Mouse (Mus musculus): ENCODE measurements around the gene Xlr5a.
A peak's percentile ranks its signal among the peaks of the same experiment; 100 is the strongest.
"Not testable (repeated sequence)": the region's sequence is repeated elsewhere in the genome, so short reads cannot be mapped to it uniquely, and the experiment has no call there.

Xlr5a gene

DNA sequence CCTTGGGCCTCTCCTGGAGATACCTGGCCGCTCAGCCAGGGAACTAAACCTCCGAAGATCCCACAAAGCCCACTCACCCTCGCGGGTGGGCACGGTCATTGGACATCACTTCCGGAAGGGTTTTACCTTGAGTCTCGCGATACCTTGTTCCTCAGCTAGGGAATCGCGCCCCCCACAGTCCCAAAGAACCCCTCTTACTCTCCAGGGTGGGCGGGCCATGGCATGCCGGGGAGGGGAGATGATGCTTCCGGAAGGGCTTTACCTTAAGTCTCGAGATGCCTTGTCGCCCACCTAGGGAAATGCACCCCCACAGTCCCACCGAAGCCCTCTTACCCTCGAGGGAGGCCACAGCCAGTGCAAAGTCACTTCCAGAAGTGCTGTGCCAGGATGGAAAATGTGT is at the start of gene Xlr5a, which contains the start of gene Xlr5c:
Gene Xlr5a (minus strand): TSS at position 101 of the 400 bp plus-strand sequence.
Gene Xlr5c (minus strand): TSS at position 101 of the 400 bp plus-strand sequence.
- not testable (repeated sequence) for DNase-seq

DNA sequence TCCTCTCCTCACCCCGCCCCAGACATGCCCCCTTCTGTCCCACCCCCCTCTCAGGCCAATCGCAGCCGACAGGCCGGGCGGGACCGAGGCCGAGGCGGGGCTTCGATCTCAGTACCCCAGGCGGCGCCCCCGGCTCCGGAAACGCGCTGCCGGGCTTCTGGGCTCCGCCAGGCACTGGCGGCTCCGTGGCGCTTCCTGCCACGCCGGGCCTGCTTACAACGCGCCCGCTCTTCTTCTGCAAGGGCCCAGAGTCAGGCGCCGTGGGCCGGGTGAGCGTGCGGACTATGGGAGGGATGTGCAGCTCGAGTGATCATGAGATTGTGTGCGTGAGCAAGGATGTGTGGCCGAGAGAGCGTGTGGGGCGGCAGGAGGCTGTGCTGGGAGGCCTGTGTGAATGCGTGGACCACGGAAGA is 49.7 kb upstream of the Xlr5a start, which contains the start of gene Zfp275:
Gene Zfp275 (plus strand): TSS at position 139 of the 413 bp plus-strand sequence.
- DNase-seq = peak; percentile 76

DNA sequence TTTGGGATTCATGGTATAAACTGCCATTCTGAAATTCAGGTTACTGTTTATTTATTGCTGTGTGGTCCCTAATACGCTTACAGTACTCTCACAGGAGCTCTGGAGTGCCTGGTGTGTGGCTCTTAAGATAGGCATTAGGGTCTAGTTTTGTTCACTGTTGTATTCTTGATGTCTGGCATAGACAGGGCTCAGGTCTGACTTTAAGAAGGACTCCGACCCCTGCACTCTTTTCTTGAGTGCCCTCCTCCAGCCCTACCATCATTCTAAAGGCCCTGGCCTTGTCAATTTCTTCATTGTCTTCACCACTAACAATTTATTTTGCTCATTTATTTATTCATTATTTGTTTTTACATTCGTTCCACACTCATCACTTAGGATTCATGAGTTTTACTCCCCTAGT is 49.3 kb upstream of the Xlr5a start:
- peak; percentile 6 for DNase-seq

DNA sequence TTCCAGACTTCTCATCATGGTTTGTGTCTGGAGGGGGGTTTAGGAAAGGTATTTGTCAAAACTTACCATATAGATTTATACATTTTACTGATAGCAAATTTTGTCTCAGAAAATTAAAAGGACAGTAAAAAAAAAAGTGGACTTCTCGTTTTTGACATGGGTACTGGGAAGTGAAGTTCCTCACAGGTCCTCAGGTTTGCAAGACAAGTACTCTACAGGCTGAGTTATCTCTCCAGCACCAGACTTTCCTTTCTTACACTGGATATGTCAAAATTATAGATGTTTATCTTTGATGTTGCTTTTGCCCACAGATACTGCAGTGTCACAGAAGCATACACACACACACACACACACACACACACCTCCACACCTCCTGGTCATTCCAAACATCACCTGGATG is 48.7 kb upstream of the Xlr5a start:
- no peak for DNase-seq

DNA sequence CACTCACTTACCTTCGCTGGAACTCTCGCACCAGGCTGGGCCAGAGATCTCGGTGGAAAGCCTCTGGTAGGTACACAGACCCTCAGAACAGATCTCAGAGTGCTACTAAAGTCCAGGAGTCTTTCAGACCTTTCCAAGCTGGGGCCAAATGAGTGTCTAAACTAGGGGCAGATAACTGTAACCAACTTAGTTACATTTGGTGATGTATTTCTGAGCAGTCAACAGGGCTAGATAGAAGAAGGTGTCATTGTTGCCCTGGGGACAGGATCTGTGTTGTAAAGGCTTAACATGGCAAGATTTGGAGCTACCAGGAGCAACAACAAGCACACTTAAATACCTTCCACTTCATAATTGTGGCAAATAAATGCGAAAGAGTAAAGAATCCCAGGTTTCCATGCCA is 44.0 kb upstream of the Xlr5a start, which contains the start of gene Gm45015:
Gene Gm45015 (minus strand): TSS at position 101 of the 400 bp plus-strand sequence.
- DNase-seq = no peak

DNA sequence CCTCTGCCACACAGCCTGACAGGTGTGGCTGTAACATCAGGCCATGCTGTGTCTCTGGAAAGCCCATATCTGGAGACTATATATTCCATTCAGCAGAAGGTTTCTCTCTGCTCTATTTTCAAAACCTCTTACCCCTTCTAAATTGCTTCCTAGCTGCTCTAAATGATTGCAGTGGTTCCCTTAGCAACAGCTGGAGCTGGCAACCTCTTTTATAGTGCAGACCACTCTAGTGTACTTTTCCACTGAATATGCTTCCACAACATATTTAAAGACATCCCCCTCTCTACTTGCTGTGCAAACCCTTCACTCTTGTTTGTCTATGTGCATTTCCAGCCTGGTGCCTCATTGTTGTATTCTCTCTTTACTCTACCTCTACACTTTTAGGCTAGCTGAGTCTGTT is 40.8 kb upstream of the Xlr5a start:
- DNase-seq = no peak

DNA sequence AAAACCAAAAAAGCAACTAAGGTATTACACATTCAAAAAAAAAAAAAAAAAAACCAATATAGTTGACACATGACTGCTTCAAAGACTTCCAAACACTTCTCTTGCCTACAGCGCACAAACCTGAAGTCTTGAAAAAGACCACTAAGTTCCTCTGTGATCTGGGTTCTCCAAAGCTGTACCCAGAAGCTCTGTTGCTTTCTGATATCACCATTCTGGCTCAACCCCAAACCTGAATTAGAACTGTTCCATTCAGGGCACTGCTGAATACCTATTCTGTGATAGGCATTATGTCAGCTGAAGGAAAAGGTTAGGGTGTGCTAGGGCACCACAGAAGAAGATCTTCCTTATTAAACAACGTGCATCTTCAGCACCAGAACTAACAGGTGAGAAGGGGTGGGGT is 34.4 kb upstream of the Xlr5a start:
- no peak for DNase-seq

DNA sequence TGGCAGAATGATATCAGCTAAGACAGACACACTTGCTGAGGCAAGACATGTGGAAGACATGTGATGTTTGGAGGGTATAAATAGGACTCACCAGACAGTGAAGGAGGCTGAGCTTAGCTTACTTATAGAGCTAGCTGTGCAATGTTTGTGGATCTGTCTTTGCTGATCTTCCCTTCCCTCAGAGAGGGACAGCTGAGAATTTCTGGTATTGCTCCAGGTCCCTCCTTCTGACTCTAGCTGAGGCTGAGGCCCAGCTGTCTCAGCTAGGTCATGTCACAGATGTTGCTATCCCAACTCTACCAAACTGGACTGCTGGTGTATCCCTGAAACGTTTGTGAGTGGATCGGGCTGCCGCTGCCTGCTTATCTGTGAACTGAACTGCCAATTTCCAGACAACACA is 28.3 kb upstream of the Xlr5a start:
- DNase-seq = no peak

DNA sequence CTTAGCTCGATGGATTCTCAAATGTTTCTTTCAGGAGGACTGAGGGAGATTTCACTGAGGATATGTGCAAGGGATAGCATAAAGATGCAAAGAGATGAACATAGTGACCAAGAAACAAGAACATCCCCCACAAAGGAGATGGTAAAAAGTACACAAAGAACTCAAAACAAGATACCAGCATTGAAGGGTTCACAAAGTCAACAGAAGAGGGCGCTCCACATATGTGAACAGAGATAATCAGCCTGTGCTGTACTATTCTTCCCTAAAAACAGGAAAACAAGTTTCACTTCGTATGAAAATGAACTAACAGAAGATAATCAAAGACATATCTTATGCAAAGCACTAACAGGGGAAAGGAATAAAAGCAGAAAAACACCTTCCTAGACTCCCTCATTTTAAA is 19.7 kb upstream of the Xlr5a start:
- no peak for DNase-seq

DNA sequence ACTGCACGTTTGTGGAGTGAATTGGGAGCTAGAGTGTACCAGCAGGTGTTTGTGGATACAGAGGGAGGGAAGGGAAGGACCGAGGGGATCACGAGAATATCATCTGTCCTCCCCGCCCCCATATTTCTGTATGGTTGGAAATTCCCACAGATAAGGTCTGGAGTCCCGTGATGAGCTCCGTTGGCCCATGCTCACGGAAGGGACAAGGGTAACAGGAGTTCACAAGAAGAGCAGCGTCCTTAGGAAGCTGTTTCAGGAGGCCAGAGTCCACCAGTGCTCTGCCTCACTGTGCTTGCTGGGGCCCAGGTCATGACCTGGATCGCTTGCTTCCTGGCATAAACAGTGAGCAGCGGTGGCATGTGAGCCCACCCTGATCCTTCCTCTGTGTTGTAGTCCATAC is 3.0 kb upstream of the Xlr5a start:
- DNase-seq = not testable (repeated sequence)

DNA sequence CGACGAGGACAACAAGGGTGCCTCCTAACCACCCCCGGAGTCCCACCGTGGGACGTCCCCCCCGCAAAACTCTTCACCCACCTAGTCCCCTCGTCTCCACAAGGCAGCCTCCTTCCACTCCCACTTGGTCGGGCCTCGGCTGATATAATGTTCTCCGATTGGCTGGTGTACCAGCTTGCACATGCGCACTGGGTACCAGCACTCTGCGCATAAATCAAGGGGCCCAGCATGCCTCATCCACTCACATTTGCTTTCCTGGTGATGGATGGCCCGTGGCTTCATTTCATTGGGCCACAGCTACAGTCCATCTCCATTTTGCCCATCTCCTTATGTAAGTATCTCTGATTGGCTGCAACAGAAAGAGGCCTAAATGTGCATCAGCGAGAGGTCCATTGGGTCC is 27.5 kb downstream of the Xlr5a start, which contains the start of gene Xlr3c:
Gene Xlr3c (minus strand): TSS at position 121 of the 400 bp plus-strand sequence.
- DNase-seq = not testable (repeated sequence)

DNA sequence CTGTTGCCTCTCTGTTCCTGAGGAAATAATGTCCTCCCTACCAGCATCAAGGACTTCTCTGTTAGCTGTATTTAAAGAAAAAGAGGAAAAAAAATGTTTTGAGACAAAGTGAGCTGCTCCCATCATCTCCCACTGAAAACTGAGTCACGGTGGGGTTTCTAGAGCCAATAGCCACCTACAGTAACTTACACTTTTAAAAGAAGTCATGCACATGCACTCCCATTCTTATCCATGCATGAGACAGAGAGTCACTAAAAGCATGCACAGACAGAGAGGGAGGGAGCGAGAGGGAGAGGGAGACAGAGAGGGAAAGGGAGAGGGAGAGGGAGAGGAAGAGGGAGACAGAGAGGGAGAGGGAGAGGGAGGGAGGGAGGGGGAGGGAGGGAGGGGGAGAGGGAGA is 30.3 kb downstream of the Xlr5a start:
- not testable (repeated sequence) for DNase-seq

DNA sequence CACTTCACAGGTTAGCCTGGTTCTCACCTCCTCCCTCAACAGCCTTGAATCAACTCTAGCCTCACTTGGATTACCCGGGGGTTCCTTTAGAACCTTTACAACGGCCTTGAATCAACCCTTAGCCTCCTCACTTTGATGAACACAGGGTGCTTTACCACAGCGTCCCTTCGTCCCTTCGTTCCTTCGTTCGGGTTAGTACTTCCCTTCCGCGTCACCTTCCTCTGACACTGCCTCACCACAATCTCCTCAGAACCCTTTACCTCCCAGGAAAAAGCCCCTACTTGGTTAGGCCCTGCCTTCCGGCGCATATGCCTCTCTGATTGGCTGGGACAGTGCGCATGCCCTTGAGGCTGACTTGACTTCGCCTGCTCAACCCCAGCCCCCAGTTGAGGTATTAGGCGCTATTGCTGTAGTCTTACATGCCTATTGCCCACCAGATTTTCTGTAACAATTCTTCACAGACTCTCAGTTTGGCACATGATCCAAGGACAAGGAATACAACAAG is 49.9 kb downstream of the Xlr5a start, which contains the start of gene Xlr4c:
Gene Xlr4c (minus strand): TSS at position 310 of the 505 bp plus-strand sequence.
- DNase-seq = not testable (repeated sequence)

DNA sequence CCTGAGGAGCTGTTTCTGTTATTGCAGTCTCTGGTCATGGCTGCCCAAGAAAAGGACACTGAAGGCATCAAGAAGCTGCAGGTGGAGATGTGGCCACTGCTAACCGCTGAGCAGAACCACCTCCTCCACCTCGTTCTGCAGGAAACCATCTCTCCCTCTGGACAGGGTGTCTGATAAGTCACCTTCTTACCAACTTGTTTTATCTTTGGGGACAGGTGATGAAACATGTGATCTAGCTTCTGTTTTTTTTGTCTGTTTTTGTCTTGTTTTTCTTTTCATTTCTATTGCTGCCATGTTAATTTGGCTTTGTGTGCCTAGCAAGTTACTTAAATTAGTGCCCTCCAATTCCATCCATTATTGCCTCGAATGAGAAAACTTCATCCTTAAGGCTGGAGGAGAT is 63.5 kb downstream of the Xlr5a start:
- DNase-seq = no peak

DNA sequence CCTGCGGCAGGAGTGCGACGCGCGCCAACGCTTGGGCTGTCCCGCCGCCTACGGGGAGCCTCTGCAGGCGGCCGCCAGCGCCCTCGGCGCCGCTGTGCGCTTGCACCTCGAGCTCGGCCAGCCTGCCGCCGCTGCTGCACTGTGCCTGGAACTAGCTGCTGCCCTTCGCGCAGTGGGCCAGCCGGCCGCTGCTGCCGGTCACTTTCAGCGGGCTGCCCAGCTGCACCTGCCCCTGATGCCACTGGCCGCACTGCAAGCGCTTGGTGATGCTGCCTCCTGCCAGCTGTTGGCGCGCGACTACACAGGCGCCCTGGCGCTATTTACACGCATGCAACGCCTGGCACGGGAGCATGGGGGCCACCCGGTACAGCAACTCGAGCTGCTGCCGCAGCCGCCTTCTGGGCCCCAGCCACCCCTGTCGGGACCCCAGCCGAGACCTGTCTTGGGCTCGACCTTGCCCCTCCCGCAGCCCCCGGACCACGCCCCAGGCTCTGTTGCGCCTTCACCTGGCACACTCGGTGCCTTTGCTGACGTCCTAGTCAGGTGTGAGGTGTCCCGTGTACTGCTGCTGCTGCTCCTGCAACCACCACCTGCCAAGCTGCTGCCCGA is 64.1 kb downstream of the Xlr5a start:
- DNase-seq = peak; percentile 75

DNA sequence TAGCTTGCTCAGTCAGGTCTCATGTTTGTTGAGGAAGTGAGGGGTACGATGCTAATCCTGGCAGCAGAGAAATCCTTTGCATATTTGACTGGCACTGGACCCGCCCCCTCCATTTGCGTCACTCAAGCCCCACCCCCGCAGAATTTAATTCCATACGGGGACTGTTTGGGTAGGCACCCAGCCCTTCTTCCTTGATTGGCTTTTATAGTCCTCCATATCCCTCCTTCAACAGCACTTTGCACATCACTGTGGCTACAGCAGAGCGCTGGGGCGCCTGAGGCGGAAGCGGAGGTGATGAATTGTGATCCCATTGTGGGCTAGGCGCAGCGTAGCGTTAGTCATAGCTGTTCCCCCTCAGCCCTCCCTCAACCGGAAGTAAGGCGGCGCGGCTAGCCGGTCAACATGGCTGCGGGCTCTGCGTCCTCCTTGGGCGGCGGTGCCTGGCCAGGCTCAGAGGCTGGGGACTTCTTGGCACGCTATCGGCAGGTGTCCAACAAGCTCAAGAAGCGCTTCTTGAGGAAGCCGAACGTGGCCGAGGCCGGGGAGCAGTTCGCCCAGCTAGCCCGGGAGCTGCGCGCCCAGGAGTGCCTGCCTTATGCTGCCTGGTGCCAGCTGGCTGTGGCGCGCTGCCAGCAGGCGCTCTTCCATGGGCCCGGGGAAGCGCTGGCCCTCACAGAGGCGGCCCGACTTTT is 64.7 kb downstream of the Xlr5a start, which contains the start of gene F8a:
Gene F8a (plus strand): TSS at position 378 of the 692 bp plus-strand sequence.
- peak; percentile 84 for DNase-seq

DNA sequence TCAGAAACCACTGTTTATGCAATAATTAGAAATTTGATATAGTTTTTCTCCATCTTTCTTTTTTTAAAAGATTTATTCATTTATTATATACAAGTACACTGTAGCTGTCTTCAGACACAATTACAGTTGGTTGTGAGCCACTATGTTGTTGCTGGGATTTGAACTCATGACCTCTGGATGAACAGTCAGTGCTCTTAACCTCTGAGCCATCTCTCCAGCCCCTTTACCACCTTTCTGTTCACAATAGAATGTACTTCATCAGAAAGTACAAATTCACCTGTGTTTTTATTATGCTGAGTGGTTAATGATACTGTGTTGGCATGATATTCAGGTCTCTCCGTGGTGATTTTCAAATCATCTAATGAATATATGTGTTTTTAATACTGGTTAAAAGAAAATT is 67.4 kb downstream of the Xlr5a start:
- no peak for DNase-seq

DNA sequence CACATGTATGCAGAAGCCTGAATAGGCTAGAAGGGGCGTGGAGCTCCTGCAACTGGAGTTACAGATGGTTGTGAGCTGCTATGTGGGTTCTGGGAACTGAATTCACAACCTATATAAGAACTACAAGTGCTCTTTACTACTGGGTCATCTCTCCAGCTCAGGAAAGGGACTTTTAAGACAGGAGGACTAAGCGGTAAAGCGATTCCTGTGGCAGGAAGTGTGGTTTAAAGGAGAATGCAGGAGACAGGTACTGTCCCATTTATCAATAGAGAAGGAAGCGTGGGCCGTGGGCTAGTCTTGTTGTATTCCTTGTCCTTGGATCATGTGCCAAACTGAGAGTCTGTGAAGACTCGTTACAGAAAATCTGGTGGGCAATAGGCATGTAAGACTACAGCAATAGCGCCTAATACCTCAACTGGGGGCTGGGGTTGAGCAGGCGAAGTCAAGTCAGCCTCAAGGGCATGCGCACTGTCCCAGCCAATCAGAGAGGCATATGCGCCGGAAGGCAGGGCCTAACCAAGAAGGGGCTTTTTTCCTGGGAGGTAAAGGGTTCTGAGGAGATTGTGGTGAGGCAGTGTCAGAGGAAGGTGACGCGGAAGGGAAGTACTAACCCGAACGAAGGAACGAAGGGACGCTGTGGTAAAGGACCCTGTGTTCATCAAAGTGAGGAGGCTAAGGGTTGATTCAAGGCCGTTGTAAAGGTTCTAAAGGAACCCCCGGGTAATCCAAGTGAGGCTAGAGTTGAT is 78.8 kb downstream of the Xlr5a start, which contains the start of gene Xlr4b:
Gene Xlr4b (plus strand): TSS at position 515 of the 746 bp plus-strand sequence.
- not testable (repeated sequence) for DNase-seq

DNA sequence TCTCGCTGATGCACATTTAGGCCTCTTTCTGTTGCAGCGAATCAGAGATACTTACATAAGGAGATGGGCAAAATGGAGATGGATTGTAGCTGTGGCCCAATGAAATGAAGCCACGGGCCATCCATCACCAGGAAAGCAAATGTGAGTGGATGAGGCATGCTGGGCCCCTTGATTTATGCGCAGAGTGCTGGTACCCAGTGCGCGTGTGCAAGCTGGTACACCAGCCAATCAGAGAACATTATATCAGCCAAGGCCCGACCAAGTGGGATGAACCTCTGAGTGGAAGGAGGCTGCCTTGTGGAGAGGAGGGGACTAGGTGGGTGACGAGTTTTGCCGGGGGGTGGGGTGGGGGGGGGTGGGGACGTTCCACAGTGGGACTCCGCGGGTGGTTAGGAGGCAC is 100.8 kb downstream of the Xlr5a start, which contains the start of gene Xlr3b:
Gene Xlr3b (plus strand): TSS at position 274 of the 400 bp plus-strand sequence.
- DNase-seq = peak; percentile 71

DNA sequence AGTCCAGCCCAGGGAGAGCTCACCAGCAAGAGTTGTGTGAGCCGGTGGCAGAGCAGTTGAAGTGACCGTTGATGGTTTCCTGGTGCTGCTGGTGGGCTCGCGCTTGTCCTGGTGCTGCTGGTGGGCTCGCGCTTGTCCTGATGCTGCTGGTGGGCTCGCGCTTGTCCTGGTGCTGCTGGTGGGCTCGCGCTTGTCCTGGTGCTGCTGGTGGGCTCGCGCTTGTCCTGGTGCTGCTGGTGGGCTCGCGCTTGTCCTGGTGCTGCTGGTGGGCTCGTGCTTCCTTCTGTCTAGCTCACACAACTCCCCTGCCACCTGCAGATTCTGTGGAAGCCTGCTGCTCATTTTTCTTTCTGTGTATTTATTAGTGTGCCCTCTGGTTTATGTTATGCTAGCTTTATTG is 115.9 kb downstream of the Xlr5a start, which contains the start of gene Spin2d:
Gene Spin2d (minus strand): TSS at position 101 of the 400 bp plus-strand sequence.
- not testable (repeated sequence) for DNase-seq

DNA sequence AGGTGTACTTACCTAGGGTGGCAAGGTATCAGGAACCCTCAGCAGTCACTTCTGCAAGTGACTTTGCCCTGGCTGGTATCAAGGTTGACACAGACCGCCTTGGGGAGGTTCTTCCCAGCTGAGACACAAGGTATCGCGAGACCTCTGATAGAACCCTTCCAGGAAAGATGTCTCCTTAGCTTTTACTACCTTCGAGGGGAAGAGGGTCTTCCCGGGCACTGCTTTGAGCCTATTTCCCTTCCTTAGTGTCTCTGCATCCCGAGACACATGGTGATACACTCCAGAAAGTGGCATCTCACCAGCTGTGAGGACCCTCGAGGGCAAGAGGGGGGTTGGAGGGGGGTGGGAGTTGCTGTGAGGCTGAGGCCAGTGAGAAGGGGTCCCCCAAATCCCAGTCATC is 143.4 kb downstream of the Xlr5a start, which contains the start of gene DXBay18:
Gene DXBay18 (minus strand): TSS at position 101 of the 400 bp plus-strand sequence.
- DNase-seq = not testable (repeated sequence)

DNA sequence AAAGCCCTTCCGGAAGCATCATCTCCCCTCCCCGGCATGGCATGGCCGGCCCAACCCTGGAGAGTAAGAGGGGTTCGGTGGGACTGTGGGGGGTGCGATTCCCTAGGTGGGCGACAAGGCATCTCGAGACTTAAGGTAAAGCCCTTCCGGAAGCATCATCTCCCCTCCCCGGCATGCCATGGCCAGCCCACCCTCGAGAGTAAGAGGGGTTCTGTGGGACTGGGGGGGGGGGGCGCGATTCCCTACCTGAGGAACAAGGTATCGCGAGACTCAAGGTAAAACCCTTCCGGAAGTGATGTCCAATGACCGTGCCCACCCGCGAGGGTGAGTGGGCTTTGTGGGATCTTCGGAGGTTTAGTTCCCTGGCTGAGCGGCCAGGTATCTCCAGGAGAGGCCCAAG is 144.3 kb downstream of the Xlr5a start, which contains the start of gene Xlr5b:
Gene Xlr5b (plus strand): TSS at position 301 of the 400 bp plus-strand sequence.
- DNase-seq = not testable (repeated sequence)

All from cerebellum, adult 11-12 months (tissue).